Mouse (Mus musculus) MEL-GATA-1-ER (cell line): Measurements from ENCODE around the gene Pbxip1.

Experiments used
- DNase-seq: peaks from one replicate; pipeline ENCODE4 v3.0.0-alpha.2; 2012; ENCODE audit warnings: low read depth; ENCODE audit errors: extremely low read depth

Pbxip1 gene

DNA sequence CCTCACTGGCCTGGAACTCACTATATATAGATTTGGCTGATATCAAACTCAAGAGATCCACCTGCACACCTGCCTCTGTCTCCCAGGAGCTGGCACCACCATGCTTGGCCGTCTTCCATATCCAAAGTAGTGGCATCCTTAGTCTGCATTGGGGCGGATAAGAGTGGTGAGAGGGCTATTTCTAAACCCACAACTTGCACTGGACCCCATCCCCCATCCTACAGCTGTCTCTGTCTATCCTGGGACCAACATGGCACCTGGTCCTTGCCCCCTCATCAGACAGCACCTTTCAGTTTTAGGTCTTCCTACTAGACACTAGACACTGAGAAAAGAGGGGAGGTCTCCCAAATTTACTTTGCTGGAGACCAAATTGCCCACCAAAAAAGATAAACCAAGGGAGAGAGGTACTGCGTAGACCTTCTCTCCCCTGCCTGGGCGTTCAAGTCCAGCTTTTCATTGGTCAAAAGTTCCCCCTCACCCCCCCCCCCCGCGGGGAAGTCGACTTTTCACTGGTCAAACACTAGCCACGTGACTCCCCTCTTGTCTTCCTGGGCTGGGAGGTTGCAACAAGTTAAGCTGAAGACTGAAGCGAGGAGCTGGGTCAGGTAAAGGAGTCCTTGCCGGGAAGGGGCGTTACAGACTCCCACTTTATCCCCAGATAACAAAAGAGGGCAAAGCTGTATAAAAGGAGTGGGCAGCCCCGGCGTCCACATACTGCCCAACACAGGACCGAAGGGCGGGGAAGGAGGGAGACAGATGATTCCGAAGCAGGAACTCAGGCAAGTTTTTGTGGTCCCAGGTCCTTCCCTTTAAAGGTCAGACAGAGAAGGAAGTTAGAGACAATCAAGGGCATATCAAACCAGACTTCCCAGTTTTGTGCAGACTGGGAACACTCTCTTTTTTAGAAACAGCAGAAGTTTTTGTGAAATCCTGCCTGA lies at the start of gene Pbxip1:
Gene Pbxip1 (plus strand): TSS at position 531 of the 938 bp plus-strand sequence.
- peak; percentile 85 for DNase-seq

DNA sequence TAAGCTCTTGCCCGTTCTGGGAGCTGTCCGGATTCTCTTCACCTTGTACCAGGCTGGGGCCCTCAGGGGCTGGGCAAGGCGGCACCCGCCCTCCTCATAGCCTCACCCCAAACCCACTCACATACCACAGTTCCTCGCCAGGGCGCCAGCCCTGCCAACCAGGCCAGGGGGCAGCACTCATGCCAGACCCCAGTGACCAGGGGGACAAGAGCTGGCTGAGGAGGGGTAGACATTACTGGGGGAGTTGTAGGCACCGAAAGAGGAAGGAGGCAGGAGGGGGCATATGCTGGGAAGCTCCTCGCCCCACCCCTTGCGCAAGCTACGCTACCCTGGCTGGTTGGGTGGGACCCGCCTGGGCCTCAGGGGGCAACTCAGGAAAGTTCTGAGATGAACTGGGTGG lies 48.9 kb upstream of the Pbxip1 start:
- no peak for DNase-seq

DNA sequence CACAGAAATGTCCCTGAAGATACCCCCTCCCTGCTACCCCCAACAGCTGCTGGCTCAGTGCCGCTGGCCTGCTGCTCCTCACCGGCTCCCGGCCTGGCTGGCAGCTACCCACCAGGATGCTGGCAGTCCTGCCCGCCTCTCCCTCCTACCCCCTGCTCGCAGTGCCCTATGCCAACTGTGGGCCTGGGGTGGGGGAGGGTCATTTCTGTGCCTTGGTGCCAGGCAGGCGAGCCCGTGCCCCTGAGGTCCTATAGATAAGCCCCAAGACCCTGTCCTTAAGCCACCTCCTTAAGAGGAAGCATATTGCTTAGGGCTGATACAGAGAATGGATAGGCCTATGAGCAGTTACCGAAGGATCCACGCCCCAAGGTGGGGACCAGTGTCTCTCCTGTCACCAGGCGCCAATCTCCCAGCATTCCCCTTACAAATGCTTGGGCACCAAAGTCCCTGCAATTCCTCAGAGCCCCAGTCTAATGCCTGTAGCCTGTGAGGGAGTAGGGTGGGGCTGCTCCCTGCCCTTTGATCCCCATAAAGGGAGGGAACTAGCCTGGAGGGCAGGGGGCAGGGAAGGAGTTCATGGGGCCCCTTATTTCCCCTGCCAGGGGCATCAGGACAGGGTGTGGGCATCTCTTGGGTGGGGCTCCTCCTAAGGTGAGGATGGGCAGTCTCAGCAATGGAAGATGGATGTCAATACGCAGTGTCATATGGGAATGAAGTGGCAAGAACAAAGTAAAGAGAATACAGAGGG lies 48.2 kb upstream of the Pbxip1 start:
- DNase-seq = peak; percentile 78

DNA sequence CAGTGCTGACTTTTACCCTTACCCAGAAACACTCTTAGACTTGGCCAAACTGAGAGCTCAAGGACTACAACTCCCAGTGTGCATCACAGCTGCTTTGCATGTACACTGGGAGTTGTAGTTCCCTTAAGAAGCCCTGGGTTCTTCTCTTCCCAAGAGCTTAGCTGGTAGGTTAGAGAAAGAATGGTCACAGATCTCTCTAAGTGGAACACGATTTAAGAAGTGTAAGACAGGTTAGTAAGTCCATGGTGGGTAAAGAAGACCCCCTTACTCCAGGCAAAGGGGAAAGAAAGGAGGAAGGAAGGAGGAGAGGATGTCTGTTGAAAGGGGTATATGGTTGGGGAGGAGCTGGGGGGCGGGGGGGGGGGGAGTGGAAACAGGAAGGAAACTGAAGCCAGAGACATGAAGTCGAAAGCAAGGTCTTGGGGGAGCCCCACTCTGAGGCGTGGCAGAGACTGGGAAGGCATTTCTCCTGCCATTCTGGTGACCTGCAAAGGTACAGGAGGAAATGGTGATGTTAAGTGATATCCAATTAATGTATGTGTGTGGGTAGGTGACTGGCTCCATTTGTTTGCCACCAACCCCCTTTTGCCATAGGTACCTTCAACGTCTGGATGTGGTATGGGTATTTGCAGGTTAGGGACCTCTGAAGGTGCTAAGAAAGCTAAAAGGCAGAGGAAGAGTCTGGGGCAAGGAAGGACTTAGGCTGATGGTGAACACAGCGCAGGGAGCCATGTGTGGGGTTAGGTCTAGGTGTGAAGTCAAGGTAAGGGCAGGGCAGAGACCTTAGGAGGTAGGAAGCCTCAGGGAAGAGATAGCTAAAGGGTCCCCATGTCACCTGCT lies 47.4 kb upstream of the Pbxip1 start:
- DNase-seq = peak; percentile 82

DNA sequence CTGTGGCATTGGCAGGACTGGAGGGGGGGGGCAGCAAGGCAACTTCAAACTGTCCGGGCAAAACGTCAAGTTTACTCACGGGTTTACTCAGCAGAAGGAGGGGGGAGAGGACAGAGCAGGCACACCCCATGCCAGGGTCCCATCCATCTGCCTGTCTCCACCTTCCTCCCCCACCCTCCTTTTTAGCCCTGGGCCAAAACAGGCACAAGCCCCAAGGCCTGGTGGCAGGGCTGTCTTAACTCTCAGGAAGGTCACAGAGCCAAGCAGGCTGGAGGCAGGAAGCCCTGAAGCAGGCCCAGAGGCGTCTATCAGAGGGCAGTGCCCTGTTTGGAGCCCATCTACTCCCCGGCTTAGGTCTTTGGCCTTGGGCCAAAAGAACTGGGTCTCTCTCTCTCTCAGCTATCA lies 46.4 kb upstream of the Pbxip1 start:
- no peak for DNase-seq

DNA sequence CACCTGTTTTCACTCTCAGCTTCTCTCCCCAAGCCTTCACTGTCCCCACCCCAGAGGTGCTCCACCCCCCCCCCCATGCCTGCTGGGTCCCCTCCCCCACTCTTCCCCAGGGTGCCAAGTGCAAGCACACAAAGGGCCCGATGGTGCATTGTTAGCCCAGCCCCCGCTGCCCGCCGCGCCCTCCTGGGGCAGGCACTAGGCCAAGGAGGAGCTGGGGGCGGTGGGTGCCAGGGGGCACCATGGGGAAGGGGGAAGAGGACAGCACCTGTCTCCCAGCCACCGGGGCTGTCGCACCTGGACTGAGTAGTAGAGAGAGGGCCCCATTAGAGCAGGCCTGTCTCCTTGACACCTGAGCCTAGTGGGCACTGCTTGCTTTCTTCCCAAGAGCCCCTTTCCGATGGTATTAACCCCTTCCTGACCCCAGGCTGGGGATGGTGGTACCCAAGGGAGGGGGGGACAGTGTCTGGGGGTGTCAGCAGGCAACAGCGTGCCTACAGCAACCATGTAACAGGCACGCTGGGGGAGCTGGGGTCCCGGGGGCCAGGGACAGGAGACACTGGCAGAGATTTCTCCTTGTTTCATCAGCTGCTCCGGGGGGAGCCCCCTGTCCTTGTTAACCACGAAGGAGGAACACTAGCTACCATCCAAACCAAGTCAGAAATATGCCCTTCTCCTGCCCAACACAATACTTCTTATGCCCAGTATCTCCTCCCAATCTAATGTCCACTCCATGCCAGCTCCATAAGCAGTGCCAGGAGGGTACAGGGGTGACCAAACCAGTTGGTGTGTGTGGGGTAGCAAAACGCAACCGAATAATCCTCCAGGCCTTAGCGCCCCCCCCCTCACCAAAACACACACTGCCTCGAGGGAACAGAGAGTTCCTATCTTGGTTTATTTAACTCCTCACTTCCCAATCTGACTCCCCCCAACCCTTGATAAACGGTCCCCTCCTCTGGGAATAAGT lies 45.5 kb upstream of the Pbxip1 start:
- DNase-seq = no peak

DNA sequence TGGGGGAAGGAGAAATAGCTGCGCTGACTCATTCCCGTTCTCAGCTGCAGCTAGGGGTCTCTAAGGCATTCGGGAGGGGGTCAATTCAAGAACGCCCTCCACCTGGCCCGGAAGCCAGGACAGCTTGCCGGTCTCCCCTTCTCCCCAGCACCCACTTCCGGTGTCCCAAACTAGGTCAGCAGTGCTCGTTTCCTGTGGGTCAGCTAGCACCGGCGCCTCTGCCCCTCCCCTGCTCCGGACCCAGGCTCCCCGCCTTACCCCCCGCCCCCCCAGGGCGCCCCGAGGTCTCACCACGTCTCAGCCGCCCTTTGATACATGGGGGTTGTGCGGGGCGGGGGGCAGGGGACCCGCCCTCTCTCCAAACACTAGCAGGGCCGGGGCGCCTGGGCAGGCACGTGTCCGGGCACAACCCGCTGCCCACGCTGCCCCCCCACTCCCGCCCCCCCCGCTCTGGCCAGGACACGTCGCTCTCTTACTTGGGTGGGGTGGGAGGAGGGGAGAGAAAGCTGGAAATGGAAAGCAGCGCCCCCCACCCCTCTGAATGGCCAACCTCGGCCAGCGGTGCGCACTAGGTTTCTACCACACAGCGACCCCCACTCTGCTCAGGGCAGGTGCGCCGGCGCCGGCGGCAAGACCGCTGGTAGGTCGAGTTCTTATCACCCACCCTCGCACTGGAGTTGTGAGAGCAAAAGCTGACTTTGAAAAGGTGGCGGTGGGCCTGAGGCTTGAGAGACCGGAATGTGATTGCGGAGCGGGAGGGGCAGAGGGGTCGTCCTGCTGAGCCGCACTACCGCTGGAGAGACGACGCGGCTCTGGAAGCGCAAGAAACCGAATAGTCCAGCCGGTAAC lies 44.6 kb upstream of the Pbxip1 start:
- no peak for DNase-seq

DNA sequence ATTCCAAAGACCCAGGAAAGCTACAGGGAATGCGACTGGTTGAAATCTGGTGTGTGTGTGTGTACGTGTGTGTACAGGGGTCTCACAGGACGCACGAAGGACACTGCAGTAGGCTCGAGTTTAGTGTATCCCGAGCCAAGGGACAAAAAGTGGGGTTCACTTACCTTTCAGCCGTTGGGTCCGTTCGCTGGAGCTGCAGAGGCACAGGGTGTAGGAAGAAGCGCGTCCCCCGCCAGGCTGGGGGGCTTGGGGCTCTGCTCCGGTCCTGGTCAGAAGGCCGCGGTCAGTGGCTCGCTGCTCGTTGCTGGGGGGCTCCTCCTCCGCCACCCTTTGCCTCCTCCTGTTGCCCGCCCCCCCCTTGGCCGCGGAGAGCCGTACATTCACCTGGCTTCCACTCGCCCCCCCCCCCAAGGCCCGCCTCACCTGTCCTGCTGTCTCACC lies 43.6 kb upstream of the Pbxip1 start:
- DNase-seq = no peak

DNA sequence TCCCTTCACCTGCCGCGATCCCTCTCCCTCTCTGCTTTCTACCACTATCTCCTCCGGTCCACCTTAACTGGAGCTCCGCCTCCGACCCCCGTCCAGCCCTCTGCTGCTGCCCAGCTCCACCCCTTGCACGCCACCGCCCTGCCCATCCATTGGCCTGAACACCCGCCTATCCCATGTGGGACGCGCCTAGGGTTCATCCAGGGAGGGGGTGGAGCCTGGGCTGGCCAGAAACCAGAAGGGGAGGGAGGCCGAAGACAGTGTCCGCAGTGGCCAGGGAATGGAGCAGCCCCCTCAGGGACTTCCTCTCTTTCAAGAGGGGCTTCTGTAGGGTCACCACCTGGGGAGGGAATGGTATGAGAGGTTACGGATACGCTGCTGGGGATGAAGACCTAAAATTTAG lies 42.9 kb upstream of the Pbxip1 start:
- DNase-seq = peak; percentile 95

DNA sequence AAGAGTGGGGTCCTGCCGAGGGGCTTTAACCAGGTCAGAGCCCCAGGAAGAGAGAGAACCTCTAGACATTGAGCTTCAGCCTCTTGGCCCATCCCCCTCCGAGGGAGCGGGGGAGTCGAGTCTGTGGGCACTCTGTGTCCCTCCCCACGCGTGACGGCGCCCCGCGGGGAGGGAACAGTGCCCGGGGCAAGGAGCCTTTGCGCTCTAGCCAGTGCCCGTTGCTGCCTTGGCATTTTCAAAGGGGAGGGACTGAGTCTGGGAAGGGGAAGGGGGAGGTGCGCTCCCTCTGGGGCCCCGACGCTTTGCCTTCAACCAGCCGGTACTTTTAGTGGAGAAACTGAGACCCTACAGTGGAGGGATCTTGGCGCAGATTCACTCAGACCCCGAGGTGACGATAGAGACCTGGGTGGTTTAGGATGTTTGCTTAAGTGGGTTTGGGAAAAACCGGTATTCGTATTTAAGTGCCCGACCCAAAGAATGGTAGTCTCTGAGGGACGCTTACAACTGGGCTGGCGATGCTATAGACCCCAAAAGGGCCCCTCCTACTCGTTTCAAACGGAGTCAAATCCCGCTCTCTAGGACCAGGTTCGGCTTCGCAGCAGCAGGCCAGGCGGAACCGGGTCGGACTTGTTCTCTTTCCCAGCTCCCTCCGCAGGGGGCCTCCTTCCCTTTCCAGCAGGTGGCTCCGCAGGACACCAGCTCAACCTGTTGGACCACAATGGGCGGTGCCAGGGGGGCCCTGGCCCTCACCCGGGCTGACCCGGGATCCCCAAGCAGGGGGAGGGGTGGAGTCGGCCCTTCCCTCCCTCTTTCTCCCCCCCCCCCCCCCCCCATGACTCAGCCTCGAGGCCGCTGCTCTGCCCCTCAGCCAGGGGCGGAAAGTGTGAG lies 42.3 kb upstream of the Pbxip1 start, which contains the start of gene Zbtb7b:
Gene Zbtb7b (minus strand): TSS at position 771 of the 888 bp plus-strand sequence.
- DNase-seq = peak; percentile 74

DNA sequence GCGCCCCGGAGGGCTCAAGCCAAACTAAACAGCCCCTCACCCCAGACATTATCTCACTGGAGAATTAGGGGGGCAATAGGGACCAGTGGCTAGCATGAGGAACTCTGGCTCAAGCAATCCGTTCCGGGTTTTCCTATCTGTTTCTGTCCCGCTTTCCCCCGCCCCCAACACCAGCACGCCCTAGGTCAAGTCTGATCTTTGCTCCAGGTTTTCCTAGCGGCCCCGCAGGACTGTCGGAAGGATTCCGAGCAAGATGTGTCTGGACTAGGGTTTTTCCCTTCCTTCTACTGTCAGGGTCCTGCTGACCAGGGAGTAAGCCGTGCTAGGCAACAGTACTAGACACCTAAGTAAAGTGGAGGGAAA lies 41.6 kb upstream of the Pbxip1 start:
- DNase-seq = peak; percentile 85

DNA sequence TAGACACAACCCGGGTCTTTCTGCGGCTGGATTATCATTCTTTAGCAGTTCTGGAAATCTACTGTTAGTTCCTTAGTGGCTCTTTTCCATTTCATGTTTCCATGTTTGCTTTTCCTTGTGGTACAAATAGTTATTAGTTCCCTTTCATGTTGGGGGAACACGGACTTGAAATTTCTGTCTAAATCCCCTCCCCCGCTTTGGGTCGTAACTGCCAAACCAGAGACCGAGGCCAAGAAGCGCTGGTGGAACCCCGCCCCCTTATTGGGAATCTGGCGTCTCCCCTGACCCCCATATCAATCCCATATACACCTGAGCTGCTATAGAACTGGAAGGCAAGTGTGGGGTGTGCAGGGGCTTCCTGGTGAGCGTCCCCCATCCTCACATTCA lies 41.1 kb upstream of the Pbxip1 start:
- no peak for DNase-seq

DNA sequence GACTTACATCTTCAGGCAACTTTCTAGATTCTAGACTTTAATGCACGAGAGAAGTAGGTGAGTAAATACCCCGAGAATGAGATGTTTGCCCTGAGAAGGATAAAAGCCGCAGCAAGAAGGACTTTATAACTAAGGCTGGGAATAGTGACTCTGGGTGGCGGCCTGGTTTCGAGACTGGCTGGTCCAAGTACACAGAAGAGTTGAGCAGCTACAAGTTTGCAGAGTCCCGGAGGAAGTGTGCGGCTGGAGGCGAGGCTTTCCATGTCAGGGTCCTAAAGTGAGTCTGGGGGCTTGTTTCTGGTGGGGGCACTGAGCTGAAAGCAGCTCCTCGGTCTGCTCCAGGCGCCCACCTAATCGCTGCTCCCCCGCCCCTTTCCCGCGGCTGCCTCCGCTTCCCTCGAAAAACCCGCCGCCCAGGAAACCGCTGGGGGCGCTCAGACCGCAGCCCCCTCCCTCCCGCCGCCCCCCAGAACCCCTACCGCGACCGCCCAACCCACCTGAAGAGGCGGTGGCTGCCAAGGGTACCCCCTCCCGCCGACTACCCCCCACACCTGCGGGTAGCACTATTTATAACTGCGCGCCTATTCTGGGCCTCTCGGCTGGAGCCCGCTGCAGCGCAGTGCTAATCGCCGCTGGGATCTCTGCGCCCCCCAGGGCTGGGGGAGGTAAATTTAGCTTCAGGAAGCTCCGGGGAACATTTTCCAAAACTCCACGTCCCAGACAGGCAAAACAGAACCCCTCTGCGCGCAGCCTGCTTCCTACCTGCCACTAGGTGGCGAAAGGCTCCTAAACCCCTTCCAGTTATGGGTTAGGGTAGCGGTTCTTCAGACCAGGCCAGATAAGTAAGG lies 40.5 kb upstream of the Pbxip1 start:
- DNase-seq = peak; percentile 77

DNA sequence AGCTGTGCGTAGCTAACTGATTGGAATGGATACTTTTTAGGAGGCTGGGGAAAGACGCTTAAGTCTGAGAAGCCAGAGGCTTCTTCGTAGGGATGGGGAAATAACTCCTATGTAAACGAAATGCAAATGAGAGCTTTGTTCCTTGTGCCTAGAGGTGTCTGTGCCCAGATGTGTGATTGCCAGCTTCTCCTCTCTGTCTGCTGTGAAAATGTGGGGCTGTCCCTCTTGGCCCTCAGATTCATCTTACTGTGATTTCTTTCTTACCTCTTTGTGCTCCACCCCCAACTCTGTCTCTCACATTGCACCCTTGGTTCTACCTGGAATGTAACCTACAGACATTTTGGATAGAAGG lies 39.9 kb upstream of the Pbxip1 start:
- no peak for DNase-seq

DNA sequence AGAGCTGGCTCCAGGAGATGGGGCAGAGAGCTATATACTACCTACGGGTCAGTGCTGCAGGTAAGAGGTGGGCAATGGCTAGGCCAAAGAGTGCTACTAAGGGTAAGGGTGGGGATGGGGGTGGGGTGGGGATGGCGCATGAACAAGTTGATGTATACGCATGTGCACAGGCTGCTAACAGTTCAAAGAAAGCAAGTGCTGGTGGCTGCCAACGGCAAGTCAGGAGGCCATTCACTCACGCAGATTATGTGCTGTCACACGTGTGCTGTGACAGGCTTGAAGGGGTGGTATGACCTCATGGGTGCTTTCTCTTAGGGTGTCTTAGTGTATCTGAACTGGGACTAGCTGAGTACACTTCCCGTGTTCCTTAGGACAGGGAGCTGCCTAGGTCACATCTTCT lies 35.2 kb upstream of the Pbxip1 start:
- DNase-seq = no peak

DNA sequence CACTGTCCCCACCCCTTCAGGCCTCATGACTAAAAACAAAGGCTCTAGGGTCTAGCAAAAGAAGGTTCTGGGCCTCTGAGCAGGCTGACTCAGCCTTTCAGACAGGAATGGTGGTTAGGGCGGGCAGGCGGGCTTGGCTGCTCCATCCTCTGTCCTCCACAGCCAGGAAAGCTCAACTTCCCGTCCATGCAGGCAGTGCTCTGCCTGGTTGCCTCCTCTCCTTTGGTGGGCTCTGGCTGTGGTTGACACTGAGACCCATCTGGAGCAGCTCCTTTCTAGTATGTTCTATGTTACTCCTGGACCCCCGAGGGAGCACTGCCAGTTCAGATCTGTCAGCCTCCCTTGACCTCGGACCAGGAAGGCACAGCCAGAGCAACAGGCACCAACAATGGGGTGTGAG lies 33.8 kb upstream of the Pbxip1 start, which contains the start of gene Lenep:
Gene Lenep (minus strand): TSS at position 101 of the 400 bp plus-strand sequence.
- no peak for DNase-seq

DNA sequence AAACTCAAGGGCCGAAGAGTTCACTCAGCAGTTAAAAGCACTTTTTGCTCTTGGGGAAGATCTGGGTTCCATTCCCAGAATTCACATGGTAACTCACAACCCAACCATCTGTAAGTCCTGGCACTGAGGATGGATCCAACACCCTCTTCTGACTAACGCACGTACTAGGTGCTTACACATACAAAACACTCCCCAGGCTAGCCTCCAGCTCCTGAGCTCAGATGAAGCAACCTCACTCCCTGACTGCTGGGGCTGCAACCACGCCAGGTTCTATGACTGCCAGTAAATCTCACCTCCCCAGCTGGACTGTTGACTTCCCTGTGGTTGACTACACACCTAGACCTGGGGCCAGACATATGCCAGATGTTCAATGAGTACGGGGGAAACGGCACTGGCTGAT lies 29.6 kb upstream of the Pbxip1 start:
- DNase-seq = no peak

DNA sequence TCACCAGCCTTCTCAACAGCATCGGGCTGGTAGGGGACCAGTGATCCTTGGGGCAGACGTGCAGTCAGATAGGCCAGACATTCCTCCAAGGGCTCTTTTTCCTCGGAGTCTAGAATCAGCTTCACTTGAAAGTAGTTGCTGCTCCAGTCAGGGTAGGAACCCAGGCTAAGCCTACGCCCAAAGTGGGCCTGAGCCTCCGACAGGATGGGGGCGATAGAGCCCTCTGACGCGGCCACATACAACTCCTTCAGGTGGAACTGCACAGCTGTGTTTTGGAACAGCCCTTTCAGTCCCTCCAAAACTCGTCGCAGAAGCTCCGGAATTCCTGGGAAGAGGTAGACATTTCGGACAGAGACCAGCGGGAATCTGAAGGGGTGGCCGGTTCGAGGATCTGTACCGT lies 28.1 kb upstream of the Pbxip1 start:
- DNase-seq = no peak
